Mouse (Mus musculus): Measurements from ENCODE around the gene Epo.

Epo gene

GRCm38 (mm10) chr5:137519691-137520550, 13.1 kb downstream of the Epo start:
- DNase-seq (ENCODE audit: low spot score in 2 of 2), result no peak

- DNase-seq (ENCODE audit: low spot score in 2 of 2), result no peak
These were observed 14.6 kb downstream of the Epo start, which contains the start of gene Gigyf1 for GRCm38 (mm10) chr5:137518436-137518835. Gene Gigyf1 (plus strand): TSS chr5:137518548.

GRCm38 (mm10) chr5:137514811-137515210, 18.2 kb downstream of the Epo start:
- no peak for DNase-seq (ENCODE audit: low spot score in 2 of 2)

- DNase-seq (ENCODE audit: low spot score in 2 of 2), result no peak
These were observed 18.9 kb downstream of the Epo start for GRCm38 (mm10) chr5:137513951-137514721.

GRCm38 (mm10) chr5:137512847-137513794, 19.9 kb downstream of the Epo start:
- no peak for DNase-seq (ENCODE audit: low spot score in 2 of 2)

GRCm38 (mm10) chr5:137511706-137512105, 21.3 kb downstream of the Epo start:
- no peak for DNase-seq (ENCODE audit: low spot score in 2 of 2)

GRCm38 (mm10) chr5:137510573-137511390, 22.3 kb downstream of the Epo start:
- DNase-seq (ENCODE audit: low spot score in 2 of 2), result peak in 1 of 2 experiments; percentile 56

GRCm38 (mm10) chr5:137510014-137510501, 23.0 kb downstream of the Epo start:
- DNase-seq (ENCODE audit: low spot score in 2 of 2), result peak; percentile 55 to 78

GRCm38 (mm10) chr5:137504041-137504440, 29.0 kb downstream of the Epo start:
- no peak for DNase-seq (ENCODE audit: low spot score in 2 of 2)

GRCm38 (mm10) chr5:137502667-137503110, 30.4 kb downstream of the Epo start:
- DNase-seq (ENCODE audit: low spot score in 2 of 2), result peak in 1 of 2 experiments; percentile 83

GRCm38 (mm10) chr5:137501709-137502666, 31.1 kb downstream of the Epo start, which contains the start of gene Pop7:
Gene Pop7 (minus strand): TSS chr5:137502518.
- DNase-seq (ENCODE audit: low spot score in 2 of 2), result peak; percentile 99 to 100

- DNase-seq (ENCODE audit: low spot score in 2 of 2), result no peak
These were observed 32.9 kb downstream of the Epo start for GRCm38 (mm10) chr5:137500186-137500585.

GRCm38 (mm10) chr5:137493831-137494230, 39.2 kb downstream of the Epo start:
- no peak for DNase-seq (ENCODE audit: low spot score in 2 of 2)

- peak in 1 of 2 experiments; percentile 26 for DNase-seq (ENCODE audit: low spot score in 2 of 2)
These were observed 41.5 kb downstream of the Epo start for GRCm38 (mm10) chr5:137491559-137491958.

- DNase-seq (ENCODE audit: low spot score in 2 of 2), result no peak
These were observed 45.4 kb downstream of the Epo start for GRCm38 (mm10) chr5:137487616-137488015.

- DNase-seq (ENCODE audit: low spot score in 2 of 2), result no peak
These were observed 47.2 kb downstream of the Epo start for GRCm38 (mm10) chr5:137485851-137486155.

GRCm38 (mm10) chr5:137485071-137485850, 47.8 kb downstream of the Epo start:
- no peak for DNase-seq (ENCODE audit: low spot score in 2 of 2)

GRCm38 (mm10) chr5:137481897-137482296, 51.1 kb downstream of the Epo start:
- DNase-seq (ENCODE audit: low spot score in 2 of 2), result peak in 1 of 2 experiments; percentile 17

All from frontal cortex, postnatal 10 days (tissue).